Mouse (Mus musculus) thymus, postnatal 10 days (tissue): ENCODE data around the gene Krtdap.
"Not testable (repeated sequence)": the region's sequence is repeated elsewhere in the genome, so short reads cannot be mapped to it uniquely, and the experiment has no call there.

Source experiments
- DNase-seq, 2 experiments: peaks; one replicate each; pipeline ENCODE4 v3.0.0; 2021; ENCODE audit warnings: low spot score in 2 of 2

Gene Krtdap

GRCm38 (mm10) chr7:30785721-30786546, 1.8 kb upstream of the Krtdap start:
- DNase-seq, result no peak

- DNase-seq, result no peak
These were observed 2.4 kb downstream of the Krtdap start for GRCm38 (mm10) chr7:30790141-30790540.

GRCm38 (mm10) chr7:30791921-30792320, 4.2 kb downstream of the Krtdap start:
- no peak for DNase-seq

- no peak for DNase-seq
These were observed 7.2 kb downstream of the Krtdap start for GRCm38 (mm10) chr7:30794921-30795320.

- no peak for DNase-seq
These were observed 9.1 kb downstream of the Krtdap start for GRCm38 (mm10) chr7:30796790-30797189.

GRCm38 (mm10) chr7:30800653-30801052, 13.0 kb downstream of the Krtdap start:
- DNase-seq, result no peak

- no peak for DNase-seq
These were observed 15.6 kb downstream of the Krtdap start for GRCm38 (mm10) chr7:30803256-30803655.

GRCm38 (mm10) chr7:30804026-30804715, 16.5 kb downstream of the Krtdap start:
- no peak for DNase-seq

GRCm38 (mm10) chr7:30805924-30806323, 18.2 kb downstream of the Krtdap start:
- peak; percentile 14 to 65 for DNase-seq

- DNase-seq, result no peak
These were observed 22.6 kb downstream of the Krtdap start for GRCm38 (mm10) chr7:30810319-30810718.

- DNase-seq, result no peak
These were observed 24.1 kb downstream of the Krtdap start for GRCm38 (mm10) chr7:30811757-30812290.

GRCm38 (mm10) chr7:30812291-30812807, 24.7 kb downstream of the Krtdap start:
- DNase-seq, result no peak

- DNase-seq, result no peak
These were observed 32.4 kb downstream of the Krtdap start for GRCm38 (mm10) chr7:30820131-30820530.

- DNase-seq, result peak in 1 of 2 experiments; percentile 20
These were observed 33.3 kb downstream of the Krtdap start for GRCm38 (mm10) chr7:30820854-30821445.

GRCm38 (mm10) chr7:30821532-30821931, 33.8 kb downstream of the Krtdap start:
- no peak for DNase-seq

- no peak for DNase-seq
These were observed 36.0 kb downstream of the Krtdap start, which contains the start of gene Ffar2 for GRCm38 (mm10) chr7:30823675-30824074. Gene Ffar2 (minus strand): TSS chr7:30823775.

GRCm38 (mm10) chr7:30824306-30824705, 36.6 kb downstream of the Krtdap start:
- no peak for DNase-seq

GRCm38 (mm10) chr7:30826660-30827059, 39.0 kb downstream of the Krtdap start:
- DNase-seq, result no peak

- not testable (repeated sequence) for DNase-seq
These were observed 41.2 kb downstream of the Krtdap start for GRCm38 (mm10) chr7:30828871-30829270.

- no peak for DNase-seq
These were observed 41.7 kb downstream of the Krtdap start for GRCm38 (mm10) chr7:30829428-30829827.

GRCm38 (mm10) chr7:30832261-30832660, 44.6 kb downstream of the Krtdap start:
- DNase-seq, result no peak

- not testable (repeated sequence) for DNase-seq
These were observed 45.0 kb downstream of the Krtdap start for GRCm38 (mm10) chr7:30832684-30833083.
